Mouse (Mus musculus) liver, embryonic 13.5 days (tissue): ENCODE measurements around the gene Rab42. TPM values are rescaled to one million over a fixed set of nuclear protein-coding genes. Genes with fewer than 3 reads are reported as not detected.
A peak's percentile ranks its signal among the peaks of the same experiment; 100 is the strongest.

Experiments
- ATAC-seq: fragments of 200-750 bp; cut with Nextera tagmentation; 2 replicates; pipeline ENCODE4 v1.8.0; 2017; ENCODE audit warnings: low read depth, mild to moderate bottlenecking, moderate number of reproducible peaks, moderate library complexity
- DNase-seq: peaks from one replicate; pipeline ENCODE4 v3.0.0; 2022
- H3K27ac ChIP-seq: fragments of 300-500 bp; sonication (generic); 2 replicates; pipeline ENCODE4 v1.5.1; 2015; ENCODE audit warnings: moderate library complexity, mild to moderate bottlenecking, inconsistent platforms
- H3K27me3 ChIP-seq: fragments of 300-500 bp; sonication (generic); 2 replicates; pipeline ENCODE4 v1.6.1; 2015; ENCODE audit warnings: mild to moderate bottlenecking, inconsistent platforms
- H3K36me3 ChIP-seq: fragments of 300-500 bp; sonication (generic); 2 replicates; pipeline ENCODE4 v1.6.1; 2015; ENCODE audit warnings: mild to moderate bottlenecking, inconsistent platforms
- H3K4me1 ChIP-seq: fragments of 300-500 bp; sonication (generic); replicated peaks from 2 replicates; pipeline ENCODE4 v1.6.1; 2015; ENCODE audit warnings: inconsistent platforms
- H3K4me2 ChIP-seq: fragments of 300-500 bp; sonication (generic); 2 replicates; pipeline ENCODE4 v1.6.1; 2015; ENCODE audit warnings: inconsistent platforms, mild to moderate bottlenecking, moderate library complexity
- H3K4me3 ChIP-seq: fragments of 300-500 bp; sonication (generic); replicated peaks from 2 replicates; pipeline ENCODE4 v1.5.1; 2015; ENCODE audit warnings: mild to moderate bottlenecking, inconsistent platforms
- H3K9ac ChIP-seq: fragments of 300-500 bp; sonication (generic); 2 replicates; pipeline ENCODE4 v1.6.1; 2015; ENCODE audit warnings: mild to moderate bottlenecking, inconsistent platforms
- H3K9me3 ChIP-seq: fragments of 300-500 bp; sonication (generic); replicated peaks from 2 replicates; pipeline ENCODE4 v1.6.1; 2016; ENCODE audit warnings: inconsistent platforms
- WGBS: fragments of 180-500 bp; shearing (Covaris S2); methylation state at CpG from one replicate; pipeline ENCODE4 v1.1.7; 2015; ENCODE audit not compliant: insufficient replicate concordance; 5-methylcytosine and 5-hydroxymethylcytosine counted together
- polyA plus RNA-seq: library from polyadenylated mRNA; unstranded; fragments of >200 nt; fragmentation: Nextera tagmentation; extraction: Ambion mirVana; gene quantifications from 2 replicates; pipeline ENCODE4 v1.2.1, GENCODE M21; 2015

The Rab42 gene
- polyA plus RNA-seq, 1 experiment from 2014 or later: 0.44 TPM

DNA sequence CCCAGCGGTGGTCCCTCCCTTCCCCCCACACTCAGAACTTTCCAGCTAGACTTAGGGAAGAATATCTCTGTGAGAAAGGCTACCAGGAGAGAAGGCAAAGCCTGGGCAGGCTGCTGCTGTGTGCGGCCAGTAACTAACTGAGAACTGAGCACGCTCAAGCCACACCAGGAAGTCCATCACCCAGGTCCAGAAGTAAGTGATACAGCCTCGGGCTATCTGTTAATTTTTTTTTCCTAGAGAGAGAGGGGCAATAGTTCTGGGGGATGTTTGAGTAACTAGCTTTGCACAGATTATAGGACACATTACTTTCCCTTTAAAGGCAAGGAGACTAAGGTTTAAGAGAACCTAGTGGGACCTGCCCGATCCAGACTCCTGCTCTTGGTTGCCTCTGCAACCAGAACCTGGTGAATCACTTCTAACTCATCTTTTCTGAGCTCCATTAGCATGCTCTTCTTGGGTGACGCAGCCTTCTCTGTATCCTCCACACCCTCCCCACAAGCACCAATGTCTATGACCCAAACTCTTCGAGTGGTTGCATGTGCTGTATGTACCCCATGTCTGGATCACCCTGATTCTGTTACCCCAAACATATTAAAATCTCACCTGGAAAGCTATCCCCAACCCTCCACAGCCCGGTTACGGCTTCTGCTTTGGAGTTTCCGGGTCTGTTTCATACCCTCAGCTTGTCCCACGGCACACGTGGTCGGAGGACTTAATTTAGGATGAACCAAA is 41.4 kb upstream of the Rab42 start:
- Histone ChIP-seq H3K27me3 (no peaks in the 10 kb centered on the region), H3K4me3 (peak overlapping the region; percentile 81), H3K4me2 (peak overlapping the region; percentile 86), H3K27ac (peak overlapping the region; percentile 90), H3K36me3 (peaks cover 31% of the 10 kb centered on the region), H3K9ac (peak overlapping the region; percentile 92), H3K9me3 (no peaks in the 10 kb centered on the region), H3K4me1 (peaks cover 59% of the 10 kb centered on the region)
- ATAC-seq (peak; percentile 35), DNase-seq (no peak)
- WGBS: 3% methylated on average over 13 of the region's 13 CpGs

DNA sequence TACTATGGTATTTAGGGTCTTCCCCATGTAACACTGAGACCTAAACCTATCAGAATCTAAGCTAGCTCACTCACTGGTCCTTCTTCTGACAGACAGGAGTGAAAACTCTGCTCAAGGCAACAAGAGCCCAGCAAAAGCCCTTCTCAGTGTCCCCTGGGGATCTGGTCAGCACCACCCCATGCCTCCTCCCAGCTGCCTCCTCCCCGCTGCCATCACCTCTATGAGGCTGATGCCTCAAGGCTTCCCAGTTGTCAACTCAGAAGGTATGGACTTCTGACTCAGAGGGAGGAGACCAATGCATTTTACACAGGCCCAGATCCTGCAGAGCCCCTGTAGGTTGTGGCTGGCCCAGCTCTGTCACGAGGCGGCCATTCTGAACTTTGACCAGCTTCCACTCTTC is 38.3 kb upstream of the Rab42 start:
- H3K27ac ChIP-seq: no peak overlapping the region
- H3K9ac ChIP-seq: no peak overlapping the region; the same call in 1 of the 2 replicates
- no peaks in the 10 kb centered on the region for H3K9me3 ChIP-seq
- peak overlapping the region; percentile 5; the same call in 1 of the 2 replicates for H3K4me2 ChIP-seq
- ATAC-seq (no peak), DNase-seq (no peak)
- no peak overlapping the region for H3K4me3 ChIP-seq
- peaks cover 60% of the 10 kb centered on the region for H3K36me3 ChIP-seq
- 82% methylated on average over 3 of the region's 3 CpGs for WGBS
- H3K27me3 ChIP-seq: no peaks in the 10 kb centered on the region
- H3K4me1 ChIP-seq: peaks cover 51% of the 10 kb centered on the region

DNA sequence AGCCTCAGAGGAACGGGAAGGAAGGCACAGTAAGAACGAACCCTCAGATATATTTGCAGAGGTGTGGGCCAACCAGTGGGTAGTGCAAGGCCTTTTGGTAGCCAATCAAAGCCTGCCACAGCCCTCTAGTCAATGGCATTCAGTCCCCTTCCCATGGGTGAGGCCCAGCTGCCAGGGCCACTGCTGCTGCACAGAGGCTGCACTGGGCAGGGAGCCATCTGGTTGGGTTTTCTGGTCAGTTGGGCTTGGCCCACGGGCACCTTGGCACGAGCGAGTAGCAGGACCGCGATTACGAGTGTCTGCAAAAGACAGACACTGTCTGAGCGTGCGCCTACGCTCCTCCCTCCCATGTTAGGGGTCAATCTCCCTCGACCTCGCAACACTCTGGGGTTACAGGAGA is 35.8 kb upstream of the Rab42 start:
- 89% methylated on average over 13 of the region's 13 CpGs for WGBS
- no peak overlapping the region for H3K9ac ChIP-seq
- H3K9me3 ChIP-seq: no peaks in the 10 kb centered on the region
- H3K36me3 ChIP-seq: peaks cover 85% of the 10 kb centered on the region
- no peaks in the 10 kb centered on the region for H3K27me3 ChIP-seq
- no peak overlapping the region for H3K4me3 ChIP-seq
- no peak for ATAC-seq
- DNase-seq: no peak
- peaks cover 43% of the 10 kb centered on the region for H3K4me1 ChIP-seq
- H3K4me2 ChIP-seq: no peak overlapping the region
- H3K27ac ChIP-seq: no peak overlapping the region

DNA sequence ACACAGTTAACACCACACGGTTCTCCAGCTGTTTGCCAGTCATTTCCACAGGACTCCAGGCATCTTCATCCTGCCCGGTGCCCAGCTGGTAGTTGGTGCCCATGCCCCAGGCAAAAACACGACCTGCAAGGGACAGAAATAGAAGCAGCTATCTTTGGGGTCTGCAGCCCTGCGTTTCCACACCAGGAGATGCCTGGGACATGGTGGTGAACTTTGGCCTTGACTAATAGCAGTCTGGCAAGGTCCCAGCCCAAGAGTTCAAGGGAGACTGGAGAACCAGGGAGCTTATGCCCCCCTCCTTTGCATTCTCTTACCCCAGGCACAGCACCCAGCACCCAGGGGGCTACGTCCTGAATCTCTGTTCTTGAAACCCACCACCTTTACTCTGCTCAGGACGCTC is 29.7 kb upstream of the Rab42 start:
- WGBS: 85% methylated on average over 6 of the region's 6 CpGs
- peaks cover 47% of the 10 kb centered on the region for H3K4me1 ChIP-seq
- H3K4me3 ChIP-seq: no peak overlapping the region
- no peak overlapping the region for H3K4me2 ChIP-seq
- H3K36me3 ChIP-seq: peaks cover 73% of the 10 kb centered on the region
- no peaks in the 10 kb centered on the region for H3K27me3 ChIP-seq
- no peak overlapping the region for H3K9ac ChIP-seq
- no peaks in the 10 kb centered on the region for H3K9me3 ChIP-seq
- H3K27ac ChIP-seq: no peak overlapping the region
- ATAC-seq: no peak
- no peak for DNase-seq

DNA sequence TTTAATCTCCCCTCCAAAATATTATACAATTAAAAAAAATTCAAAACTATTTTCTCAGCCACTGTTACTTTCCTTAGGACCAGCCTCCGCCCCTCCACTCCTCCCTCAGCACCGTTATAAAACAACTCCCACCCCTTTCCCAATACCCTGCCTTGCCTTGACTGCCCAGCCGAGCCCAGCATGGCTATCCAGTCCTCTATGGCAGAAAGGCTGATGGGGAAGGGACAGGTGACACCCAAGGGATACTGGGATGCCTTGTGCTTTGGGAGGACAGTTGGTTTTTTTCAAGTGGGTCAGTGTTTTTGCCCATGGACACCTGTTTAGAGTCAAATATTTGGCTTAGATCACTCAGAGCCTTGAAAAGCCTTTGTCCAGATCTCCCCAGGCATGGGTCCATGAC is 28.8 kb upstream of the Rab42 start:
- 80% methylated on average over 3 of the region's 3 CpGs for WGBS
- Histone ChIP-seq H3K4me1 (peaks cover 53% of the 10 kb centered on the region), H3K4me3 (no peak overlapping the region), H3K27ac (no peak overlapping the region), H3K4me2 (no peak overlapping the region), H3K27me3 (no peaks in the 10 kb centered on the region), H3K9me3 (no peaks in the 10 kb centered on the region), H3K9ac (no peak overlapping the region), H3K36me3 (peaks cover 63% of the 10 kb centered on the region)
- DNase-seq (no peak), ATAC-seq (no peak)

DNA sequence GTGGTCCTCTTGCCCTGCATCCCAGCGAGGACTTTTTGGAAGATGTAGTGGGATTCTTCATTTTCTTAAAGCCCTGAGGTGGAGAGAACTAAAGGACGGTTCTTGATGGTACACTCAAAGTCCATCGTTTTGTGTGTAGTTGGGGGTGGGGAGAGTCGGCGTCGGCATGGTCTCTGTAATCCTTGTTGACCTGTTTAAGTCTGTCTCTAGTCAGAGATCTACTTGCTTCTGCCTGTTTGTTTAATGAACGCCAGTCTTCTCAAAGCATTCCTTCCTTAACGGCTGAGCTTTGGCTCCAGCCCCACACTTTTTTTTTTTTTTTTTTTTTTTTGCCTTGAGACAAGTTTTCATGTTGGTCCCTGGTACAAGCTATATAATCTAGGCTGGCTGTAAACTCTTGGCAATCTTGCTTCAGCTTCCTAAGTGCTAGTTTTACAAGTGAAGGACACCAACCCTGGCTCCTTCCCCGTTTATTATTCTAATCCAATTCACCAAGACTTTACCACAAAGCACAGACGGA is 26.7 kb upstream of the Rab42 start:
- ATAC-seq (0 out of 2 replicates have a peak, but pooled peaks have one; percentile 1), DNase-seq (no peak)
- Histone ChIP-seq H3K4me3 (peak overlapping the region; percentile 76), H3K27ac (peak overlapping the region; percentile 89), H3K4me1 (peaks cover 46% of the 10 kb centered on the region), H3K9me3 (no peaks in the 10 kb centered on the region), H3K4me2 (peak overlapping the region; percentile 95), H3K27me3 (no peaks in the 10 kb centered on the region), H3K36me3 (peaks cover 50% of the 10 kb centered on the region), H3K9ac (peak overlapping the region; percentile 89)
- WGBS: 19% methylated on average over 10 of the region's 10 CpGs

DNA sequence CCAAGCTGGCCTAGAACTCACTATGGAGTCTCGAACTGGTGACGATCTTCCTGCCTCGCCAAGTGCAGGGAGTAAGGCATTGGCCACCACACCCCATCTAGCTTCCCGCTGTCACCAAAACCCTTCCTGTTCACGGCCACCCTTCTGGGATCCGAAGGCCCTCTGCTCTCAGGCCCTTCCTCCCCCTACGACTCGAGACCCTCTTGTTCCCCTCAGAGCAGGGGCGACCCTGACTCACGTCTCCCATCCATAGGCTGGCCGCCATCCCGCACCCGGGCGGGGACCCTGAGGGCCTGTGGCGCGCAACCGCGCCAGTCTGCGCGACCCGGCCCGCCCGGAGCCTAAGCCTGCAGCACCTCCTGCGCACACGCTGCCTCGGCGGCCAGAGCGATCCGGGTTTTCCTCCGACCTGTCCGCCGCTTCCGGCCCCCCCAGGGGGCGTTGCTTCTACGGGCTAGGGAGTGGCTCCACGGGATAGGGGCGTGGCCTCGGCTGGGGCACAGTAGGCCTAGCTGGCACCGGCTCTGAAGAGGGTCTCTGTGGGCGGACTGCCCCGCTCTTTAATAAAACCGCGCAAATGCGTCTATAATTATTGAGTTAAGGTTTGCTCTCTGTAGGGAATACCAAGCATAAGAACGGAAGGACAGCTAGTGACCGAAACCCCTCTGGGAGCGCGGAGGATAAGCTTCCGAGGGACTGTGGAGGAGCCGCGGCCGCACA is 26.1 kb upstream of the Rab42 start, which contains the start of gene Trnau1ap:
Trnau1ap (minus strand) TSS at position 424 of the 720 bp plus-strand sequence.
- H3K27me3 ChIP-seq: no peaks in the 10 kb centered on the region
- H3K9ac ChIP-seq: peak within 1 kb of the TSS; percentile 89
- DNase-seq (peak; percentile 94), ATAC-seq (peak; percentile 96)
- under 1% methylated on average over 52 of the region's 52 CpGs for WGBS
- peak within 1 kb of the TSS; percentile 95 for H3K4me2 ChIP-seq
- peaks cover 46% of the 10 kb centered on the region for H3K4me1 ChIP-seq
- H3K27ac ChIP-seq: peak within 1 kb of the TSS; percentile 89
- H3K36me3 ChIP-seq: peaks cover 49% of the 10 kb centered on the region
- H3K4me3 ChIP-seq: peak within 1 kb of the TSS; percentile 76
- H3K9me3 ChIP-seq: no peaks in the 10 kb centered on the region

DNA sequence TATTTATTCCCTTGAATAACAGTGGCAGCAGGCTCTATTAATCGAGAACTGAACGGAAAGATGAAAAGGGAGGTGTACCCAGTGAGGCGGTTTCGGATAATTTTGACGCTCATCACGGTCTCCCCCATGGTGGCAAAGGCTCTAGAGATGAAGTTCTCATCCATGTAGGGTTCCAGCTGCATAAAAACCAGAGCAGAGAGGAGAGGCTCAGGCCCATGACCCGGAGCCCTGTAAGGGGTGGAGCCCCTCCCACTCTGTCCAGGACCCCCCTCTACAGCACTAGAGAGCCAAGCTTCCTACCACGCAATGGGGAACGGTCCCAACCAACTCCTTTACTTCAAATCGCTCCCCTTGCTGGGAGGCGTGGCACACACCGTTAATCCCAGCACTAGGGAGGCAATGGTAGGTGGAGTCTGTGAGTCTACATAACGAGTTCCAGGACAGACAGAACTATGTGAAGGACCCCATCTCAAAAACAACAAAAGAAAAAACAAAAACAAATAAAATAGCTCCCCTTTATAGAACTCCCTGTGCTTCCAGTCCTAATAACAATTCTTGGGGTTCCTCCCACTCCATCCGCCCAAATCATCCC is 25.3 kb upstream of the Rab42 start:
- peaks cover 49% of the 10 kb centered on the region for H3K36me3 ChIP-seq
- DNase-seq: no peak
- H3K27me3 ChIP-seq: no peaks in the 10 kb centered on the region
- H3K9ac ChIP-seq: peak overlapping the region; percentile 89
- H3K4me3 ChIP-seq: peak overlapping the region; percentile 76
- H3K4me1 ChIP-seq: peaks cover 43% of the 10 kb centered on the region
- no peak for ATAC-seq
- 47% methylated on average over 14 of the region's 14 CpGs for WGBS
- peak overlapping the region; percentile 95 for H3K4me2 ChIP-seq
- peak overlapping the region; percentile 89 for H3K27ac ChIP-seq
- no peaks in the 10 kb centered on the region for H3K9me3 ChIP-seq

DNA sequence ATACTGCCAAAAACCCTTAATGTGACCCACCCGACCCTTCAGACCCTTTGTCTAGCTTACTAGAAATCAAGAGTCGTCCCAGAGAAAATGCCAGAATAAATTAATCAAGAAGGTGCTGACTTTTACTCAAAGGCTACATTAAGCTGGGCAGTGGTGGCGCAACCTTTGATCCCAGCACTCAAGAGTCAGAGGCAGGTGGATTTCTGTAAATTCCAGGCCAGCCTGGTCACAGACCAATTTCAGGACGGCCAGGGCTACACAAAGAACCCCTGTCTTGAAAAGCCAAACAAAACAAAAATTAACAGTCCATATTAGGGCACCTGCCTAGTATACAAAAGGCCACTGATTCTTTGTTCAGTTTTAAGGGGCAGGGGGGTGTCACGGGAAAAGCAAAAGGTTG is 23.3 kb upstream of the Rab42 start:
- Histone ChIP-seq H3K9ac (no peak overlapping the region), H3K27ac (no peak overlapping the region), H3K4me1 (peaks cover 35% of the 10 kb centered on the region), H3K36me3 (peaks cover 43% of the 10 kb centered on the region), H3K4me3 (no peak overlapping the region), H3K9me3 (no peaks in the 10 kb centered on the region), H3K27me3 (no peaks in the 10 kb centered on the region), H3K4me2 (no peak overlapping the region)
- ATAC-seq: no peak
- DNase-seq: no peak
- WGBS: 71% methylated on average over 5 of the region's 5 CpGs

DNA sequence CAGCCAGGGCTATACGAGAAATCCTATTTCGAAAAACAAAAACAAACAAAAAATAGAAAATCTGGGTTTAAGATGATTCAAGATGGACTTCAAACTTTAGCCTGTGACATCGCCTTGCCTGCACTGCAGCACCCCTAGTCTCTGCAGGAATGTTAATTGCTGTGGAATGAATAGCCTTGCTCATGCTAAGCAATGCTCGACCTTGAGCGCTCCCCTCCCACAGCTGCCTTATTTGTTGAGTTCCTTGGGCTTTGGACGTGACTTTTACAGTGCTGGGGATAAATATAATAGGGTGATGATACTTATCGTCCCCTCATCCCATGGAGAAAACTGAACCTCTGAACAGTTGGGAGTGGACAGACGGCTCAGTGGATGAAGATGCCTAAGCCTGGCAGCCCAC is 12.5 kb upstream of the Rab42 start:
- no peak for ATAC-seq
- no peaks in the 10 kb centered on the region for H3K27me3 ChIP-seq
- WGBS: 88% methylated on average over 8 of the region's 8 CpGs
- H3K9me3 ChIP-seq: no peaks in the 10 kb centered on the region
- DNase-seq: no peak
- no peak overlapping the region for H3K9ac ChIP-seq
- no peak overlapping the region for H3K4me2 ChIP-seq
- H3K36me3 ChIP-seq: peaks cover 71% of the 10 kb centered on the region
- H3K27ac ChIP-seq: no peak overlapping the region
- no peak overlapping the region for H3K4me3 ChIP-seq
- H3K4me1 ChIP-seq: peaks cover 4% of the 10 kb centered on the region

DNA sequence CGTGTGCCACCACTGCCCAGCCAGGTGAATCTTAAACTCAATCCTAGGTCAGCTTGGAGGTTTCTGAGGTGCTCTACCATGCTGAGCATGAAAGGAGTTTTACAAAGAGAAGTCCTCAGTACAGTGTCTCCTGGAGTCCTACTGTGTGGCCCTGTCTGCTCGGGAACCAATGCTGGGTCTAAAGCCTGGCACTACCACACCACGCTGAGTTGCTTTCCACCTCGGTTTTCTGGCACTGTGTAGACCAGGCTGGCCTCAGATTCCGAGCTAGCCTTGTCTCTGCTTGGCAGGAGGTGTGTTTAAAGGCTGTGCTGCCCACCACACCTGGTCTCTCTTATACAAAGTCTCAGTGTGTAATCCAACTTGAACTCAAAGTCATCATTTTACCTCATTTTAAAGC is 9.4 kb upstream of the Rab42 start:
- no peak for DNase-seq
- WGBS: 74% methylated on average over 5 of the region's 5 CpGs
- no peak overlapping the region for H3K9ac ChIP-seq
- no peak overlapping the region for H3K4me2 ChIP-seq
- H3K9me3 ChIP-seq: no peaks in the 10 kb centered on the region
- peak overlapping the region; percentile 24; the same call in 1 of the 2 replicates for H3K27ac ChIP-seq
- no peak for ATAC-seq
- H3K4me1 ChIP-seq: peaks cover 24% of the 10 kb centered on the region
- no peak overlapping the region for H3K4me3 ChIP-seq
- H3K27me3 ChIP-seq: no peaks in the 10 kb centered on the region
- H3K36me3 ChIP-seq: peaks cover 62% of the 10 kb centered on the region
